Mouse (Mus musculus) adrenal gland, adult (tissue): Measurements from ENCODE around the gene Bcar1.
A peak's percentile ranks its signal among the peaks of the same experiment; 100 is the strongest.

Source experiments
- DNase-seq, 2 experiments: peaks; one replicate each; pipeline ENCODE4 v3.0.0; 2022 to 2023; ENCODE audit warnings: low spot score in 1 of 2; ENCODE audit not compliant: inconsistent age in 2 of 2

Gene Bcar1

GRCm38 (mm10) chr8:111717488-111717792 is 26.2 kb downstream of the Bcar1 start:
- no peak for DNase-seq

GRCm38 (mm10) chr8:111716603-111717487 is 26.8 kb downstream of the Bcar1 start:
- peak; percentile 76 to 91 for DNase-seq

GRCm38 (mm10) chr8:111715514-111715913 is 28.1 kb downstream of the Bcar1 start:
- DNase-seq, result peak; percentile 24 to 52

GRCm38 (mm10) chr8:111714295-111714694 is 29.3 kb downstream of the Bcar1 start:
- peak in 1 of 2 experiments; percentile 34 for DNase-seq

- peak; percentile 23 to 28 for DNase-seq
These were observed 29.8 kb downstream of the Bcar1 start for GRCm38 (mm10) chr8:111713817-111714216.

GRCm38 (mm10) chr8:111713291-111713690 is 30.3 kb downstream of the Bcar1 start:
- no peak for DNase-seq

GRCm38 (mm10) chr8:111712588-111712987 is 31.0 kb downstream of the Bcar1 start:
- peak; percentile 74 to 87 for DNase-seq

GRCm38 (mm10) chr8:111712135-111712534 is 31.5 kb downstream of the Bcar1 start:
- DNase-seq, result no peak

- DNase-seq, result peak in 1 of 2 experiments; percentile 36
These were observed 32.7 kb downstream of the Bcar1 start for GRCm38 (mm10) chr8:111710777-111711485.

- DNase-seq, result peak in 1 of 2 experiments; percentile 76
These were observed 34.4 kb downstream of the Bcar1 start for GRCm38 (mm10) chr8:111709223-111709622.

GRCm38 (mm10) chr8:111708265-111708664 is 35.3 kb downstream of the Bcar1 start:
- peak in 1 of 2 experiments; percentile 81 for DNase-seq

GRCm38 (mm10) chr8:111705699-111706098 is 37.9 kb downstream of the Bcar1 start:
- DNase-seq, result peak in 1 of 2 experiments; percentile 58

- DNase-seq, result no peak
These were observed 38.4 kb downstream of the Bcar1 start for GRCm38 (mm10) chr8:111705222-111705621.

- DNase-seq, result peak in 1 of 2 experiments; percentile 18
These were observed 39.0 kb downstream of the Bcar1 start for GRCm38 (mm10) chr8:111704585-111704984.

GRCm38 (mm10) chr8:111701380-111701779 is 42.2 kb downstream of the Bcar1 start:
- peak in 1 of 2 experiments; percentile 48 for DNase-seq

GRCm38 (mm10) chr8:111700740-111701139 is 42.9 kb downstream of the Bcar1 start:
- peak in 1 of 2 experiments; percentile 12 for DNase-seq

GRCm38 (mm10) chr8:111700201-111700600 is 43.4 kb downstream of the Bcar1 start:
- peak in 1 of 2 experiments; percentile 19 for DNase-seq

- DNase-seq, result peak in 1 of 2 experiments; percentile 13
These were observed 44.6 kb downstream of the Bcar1 start for GRCm38 (mm10) chr8:111699035-111699434.

GRCm38 (mm10) chr8:111697655-111698054 is 46.0 kb downstream of the Bcar1 start:
- no peak for DNase-seq

GRCm38 (mm10) chr8:111695441-111695840 is 48.2 kb downstream of the Bcar1 start:
- no peak for DNase-seq

- peak in 1 of 2 experiments; percentile 17 for DNase-seq
These were observed 50.3 kb downstream of the Bcar1 start for GRCm38 (mm10) chr8:111693261-111693741.

- DNase-seq, result no peak
These were observed 52.6 kb downstream of the Bcar1 start, which contains the start of gene Ctrb1 for GRCm38 (mm10) chr8:111690960-111691445. Ctrb1 (minus strand) TSS chr8:111691010.
